Mouse (Mus musculus) MEL (cell line): ENCODE data around the gene Ankrd35. TPM values are rescaled to one million over a fixed set of nuclear protein-coding genes. Genes with fewer than 3 reads are reported as not detected.
"Not testable (repeated sequence)": the region's sequence is repeated elsewhere in the genome, so short reads cannot be mapped to it uniquely, and the experiment has no call there.

Experiments used
- DNase-seq: peaks from one replicate; pipeline ENCODE4 v3.0.0; 2011; ENCODE audit warnings: low read depth, low spot score
- H3K27ac ChIP-seq: 2 replicates; pipeline ENCODE4 v1.5.1; 2012; ENCODE audit warnings: low read depth, mild to moderate bottlenecking, control low read depth, low read length, moderate library complexity; ENCODE audit not compliant: control insufficient read depth
- H3K27me3 ChIP-seq, 2 experiments: fragments of 150-350 bp in 1 of 2; sonication (generic) in 1 of 2; 2 replicates each; pipeline ENCODE4 v1.6.1; 2012; ENCODE audit warnings: low read length in 2 of 2, mild to moderate bottlenecking in 2 of 2, improper control_type of control experiment in 1 of 2, moderate library complexity in 1 of 2; ENCODE audit not compliant: insufficient read depth in 2 of 2, control insufficient read depth in 1 of 2
- H3K36me3 ChIP-seq, 2 experiments: 2 replicates each; pipeline ENCODE4 v1.6.1; 2012 to 2014; ENCODE audit warnings: low read length in 2 of 2, improper control_type of control experiment in 1 of 2, inconsistent platforms in 1 of 2, mild to moderate bottlenecking in 1 of 2; ENCODE audit not compliant: insufficient read depth in 2 of 2, control insufficient read depth in 1 of 2
- H3K4me1 ChIP-seq, 2 experiments: fragments of 150-350 bp in 1 of 2; sonication (generic) in 1 of 2; 2 replicates each; pipeline ENCODE4 v1.6.1; 2012; ENCODE audit warnings: low read length in 2 of 2, improper control_type of control experiment in 1 of 2, mild to moderate bottlenecking in 1 of 2; ENCODE audit not compliant: insufficient read depth in 2 of 2, control insufficient read depth in 1 of 2
- H3K4me3 ChIP-seq, 2 experiments: fragments of 150-350 bp in 1 of 2; sonication (generic) in 1 of 2; 2 replicates each; pipeline ENCODE4 v1.5.1; 2012; ENCODE audit warnings: low read depth in 2 of 2, low read length in 2 of 2, mild to moderate bottlenecking in 2 of 2, moderate library complexity in 2 of 2, control low read depth in 1 of 2, improper control_type of control experiment in 1 of 2; ENCODE audit not compliant: control insufficient read depth in 1 of 2, insufficient read depth in 1 of 2
- H3K79me2 ChIP-seq: 2 replicates; pipeline ENCODE4 v1.6.1; 2012; ENCODE audit warnings: mild to moderate bottlenecking, low read length, moderate library complexity; ENCODE audit not compliant: control insufficient read depth, poor library complexity, insufficient read depth
- H3K9ac ChIP-seq: 2 replicates; pipeline ENCODE4 v1.6.1; 2012; ENCODE audit warnings: low read depth, mild to moderate bottlenecking, control low read depth, low read length, moderate library complexity; ENCODE audit not compliant: control insufficient read depth, poor library complexity, severe bottlenecking
- H3K9me3 ChIP-seq: fragments of 150-350 bp; sonication (generic); replicated peaks from 2 replicates; pipeline ENCODE4 v1.6.1; 2012; ENCODE audit warnings: mild to moderate bottlenecking, low read length, improper control_type of control experiment, moderate library complexity; ENCODE audit not compliant: insufficient read depth
- BHLHE40 ChIP-seq: IDR thresholded peaks from 2 replicates; pipeline ENCODE4 v1.6.1; 2012; ENCODE audit warnings: low read depth, mild to moderate bottlenecking, inconsistent platforms, low read length, improper control_type of control experiment, borderline replicate concordance
- CTCF ChIP-seq, 3 experiments: IDR thresholded peaks in 2 of 3; conservative IDR thresholded peaks in 1 of 3; 2 replicates each; pipeline ENCODE4 v1.5.1; 2011 to 2012; ENCODE audit warnings: low read length in 3 of 3, low read depth in 2 of 3, mild to moderate bottlenecking in 2 of 3, improper control_type of control experiment in 1 of 3, inconsistent platforms in 1 of 3, mixed read lengths in 1 of 3, moderate library complexity in 1 of 3; ENCODE audit not compliant: control insufficient read depth in 1 of 3, insufficient read depth in 1 of 3, poor library complexity in 1 of 3, severe bottlenecking in 1 of 3
- ELF1 ChIP-seq: IDR thresholded peaks from 2 replicates; pipeline ENCODE4 v1.6.1; 2014; ENCODE audit warnings: low read depth, mild to moderate bottlenecking, inconsistent platforms, low read length, improper control_type of control experiment, moderate library complexity
- GATA1 ChIP-seq: IDR thresholded peaks from 2 replicates; pipeline ENCODE4 v1.6.1; 2011; ENCODE audit warnings: low read depth, low read length, improper control_type of control experiment
- HCFC1 ChIP-seq: IDR thresholded peaks from 2 replicates; pipeline ENCODE4 v1.6.1; 2012; ENCODE audit warnings: low read depth, mild to moderate bottlenecking, inconsistent platforms, low read length, improper control_type of control experiment, moderate library complexity
- MYB ChIP-seq: IDR thresholded peaks from 2 replicates; pipeline ENCODE4 v1.6.1; 2011; ENCODE audit warnings: mild to moderate bottlenecking, low read depth, low read length, improper control_type of control experiment
- MYC ChIP-seq: IDR thresholded peaks from 2 replicates; pipeline ENCODE4 v1.6.1; 2011; ENCODE audit warnings: low read depth, mild to moderate bottlenecking, low read length, improper control_type of control experiment, moderate library complexity
- NELFE ChIP-seq: IDR thresholded peaks from 2 replicates; pipeline ENCODE4 v1.6.1; 2011; ENCODE audit warnings: low read depth, low read length, improper control_type of control experiment
- NRF1 ChIP-seq: IDR thresholded peaks from 2 replicates; pipeline ENCODE4 v1.6.1; 2014; ENCODE audit warnings: low read depth, mild to moderate bottlenecking, inconsistent platforms, low read length, improper control_type of control experiment, moderate library complexity; ENCODE audit not compliant: poor library complexity, insufficient read depth, severe bottlenecking
- POLR2AphosphoS2 ChIP-seq: IDR thresholded peaks from 2 replicates; pipeline ENCODE4 v1.6.1; 2011; ENCODE audit warnings: low read length, improper control_type of control experiment
- RAD21 ChIP-seq: IDR thresholded peaks from 2 replicates; pipeline ENCODE4 v1.6.1; 2011; ENCODE audit warnings: mild to moderate bottlenecking, low read depth, low read length, improper control_type of control experiment
- SIN3A ChIP-seq: IDR thresholded peaks from 2 replicates; pipeline ENCODE4 v1.6.1; 2012; ENCODE audit warnings: low read length, improper control_type of control experiment, inconsistent platforms
- SMC3 ChIP-seq: IDR thresholded peaks from 2 replicates; pipeline ENCODE4 v1.6.1; 2011; ENCODE audit warnings: low read depth, low read length, improper control_type of control experiment
- TBP ChIP-seq: IDR thresholded peaks from 2 replicates; pipeline ENCODE4 v1.8.0; 2011; ENCODE audit warnings: low read depth, low read length, improper control_type of control experiment
- TCF12 ChIP-seq: IDR thresholded peaks from 2 replicates; pipeline ENCODE4 v1.6.1; 2014; ENCODE audit warnings: low read depth, mild to moderate bottlenecking, inconsistent platforms, low read length, improper control_type of control experiment, moderate library complexity
- USF1 ChIP-seq: IDR thresholded peaks from 2 replicates; pipeline ENCODE4 v1.6.1; 2014; ENCODE audit warnings: low read depth, mild to moderate bottlenecking, inconsistent platforms, low read length, improper control_type of control experiment, moderate library complexity
- USF2 ChIP-seq, 2 experiments: IDR thresholded peaks; 2 replicates each; pipeline ENCODE4 v1.6.1; 2011 to 2012; ENCODE audit warnings: improper control_type of control experiment in 2 of 2, low read length in 2 of 2, borderline replicate concordance in 1 of 2, inconsistent platforms in 1 of 2, low read depth in 1 of 2, mild to moderate bottlenecking in 1 of 2; ENCODE audit not compliant: insufficient read depth in 1 of 2
- ZC3H11A ChIP-seq: IDR thresholded peaks from 2 replicates; pipeline ENCODE4 v1.6.1; 2012; ENCODE audit warnings: low read depth, mild to moderate bottlenecking, inconsistent platforms, low read length, improper control_type of control experiment
- ZNF384 ChIP-seq: IDR thresholded peaks from 2 replicates; pipeline ENCODE4 v1.6.1; 2012; ENCODE audit warnings: low read depth, mild to moderate bottlenecking, inconsistent platforms, low read length, improper control_type of control experiment
- polyA plus RNA-seq, 2 experiments: library from polyadenylated mRNA; stranded (reverse) in 1 of 2; unstranded in 1 of 2; fragments of >175 nt in 1 of 2; fragments of >200 nt in 1 of 2; gene quantifications; 2 replicates each; pipeline versions ENCODE4 v1.2.1 to v1.2.4; 2012; ENCODE audit warnings: low replicate concordance in 2 of 2, low read depth in 1 of 2; ENCODE audit not compliant: insufficient read length in 2 of 2, insufficient read depth in 1 of 2, missing spikeins in 1 of 2
- total RNA-seq: library from RNA; depleted of rRNA; stranded (reverse); fragments of 300-350 nt; gene quantifications from 2 replicates; pipeline ENCODE4 v1.2.3, GENCODE M21; 2012

Gene Ankrd35
- total and polyA plus RNA-seq, 3 experiments, result 0.62 to 0.77 TPM; not detected in 1

- Histone ChIP-seq H3K9me3 (no peaks in the 10 kb centered on the region), H3K27ac (no peak overlapping the region), H3K27me3 (no peaks in the 10 kb centered on the region), H3K4me1 (peaks cover 0 to 14% of the 10 kb centered on the region in 2 experiments; a peak in 2 of 4 replicates), H3K79me2 (no peaks in the 10 kb centered on the region), H3K9ac (no peak overlapping the region), H3K4me3 (no peak overlapping the region), H3K36me3 (no peaks in the 10 kb centered on the region)
- TF ChIP-seq RAD21 (peak; percentile 76), HCFC1 (no peak), USF2 (IDR thresholded peaks at IDR 0.05; ENCODE audit: borderline replicate concordance in 1 of 2, insufficient read depth in 1 of 2, low read depth in 1 of 2, low read length in 2 of 2) (no peak), ZNF384 (no peak), SMC3 (peak; percentile 79), BHLHE40 (no peak), TCF12 (no peak), MYB (no peak), CTCF (IDR thresholded peaks at IDR 0.05 in 2 of 3, conservative IDR thresholded peaks at IDR 0.05 in 1 of 3; ENCODE audit: control insufficient read depth in 1 of 3, insufficient read depth in 1 of 3, low read depth in 2 of 3, low read length in 3 of 3, poor library complexity in 1 of 3, severe bottlenecking in 1 of 3) (peak; percentile 81 to 89 (median 85)), NELFE (no peak), TBP (no peak), POLR2AphosphoS2 (no peak), MYC (no peak), SIN3A (0 out of 2 replicates have a peak, but pooled peaks have one; percentile 28), NRF1 (no peak), ELF1 (0 out of 2 replicates have a peak, but pooled peaks have one; percentile 25), ZC3H11A (peak; percentile 62), USF1 (0 out of 2 replicates have a peak, but pooled peaks have one; percentile 10)
- DNase-seq, result peak; percentile 80
These were observed 6.3 kb upstream of the Ankrd35 start for GRCm38 (mm10) chr3:96663432-96664239.

GRCm38 (mm10) chr3:96665732-96666363, 4.1 kb upstream of the Ankrd35 start:
- H3K4me3 ChIP-seq, H3K79me2 ChIP-seq, H3K9me3 ChIP-seq, H3K27ac ChIP-seq, H3K9ac ChIP-seq, H3K27me3 ChIP-seq: not testable (repeated sequence)
- H3K4me1 ChIP-seq, result peaks cover 2 to 14% of the 10 kb centered on the region in 2 experiments
- H3K36me3 ChIP-seq, result peaks cover 0 to 10% of the 10 kb centered on the region in 2 experiments; a peak in 2 of 4 replicates
- peak; percentile 46 for DNase-seq
- TF ChIP-seq TBP, result peak; percentile 93
- TF ChIP-seq ZNF384, result 0 out of 2 replicates have a peak, but pooled peaks have one; percentile 54
- peak; percentile 58 for TF ChIP-seq GATA1
